Mouse (Mus musculus) liver, embryonic 13.5 days (tissue): ENCODE results near the gene Parp1. TPM values are rescaled to one million over a fixed set of nuclear protein-coding genes. Genes with fewer than 3 reads are reported as not detected.
"Not testable (repeated sequence)": the region's sequence is repeated elsewhere in the genome, so short reads cannot be mapped to it uniquely, and the experiment has no call there.

ENCODE experiments used
- ATAC-seq: fragments of 200-750 bp; cut with Nextera tagmentation; 2 replicates; pipeline ENCODE4 v1.8.0; 2017; ENCODE audit warnings: low read depth, mild to moderate bottlenecking, moderate number of reproducible peaks, moderate library complexity
- DNase-seq: peaks from one replicate; pipeline ENCODE4 v3.0.0; 2022
- H3K27ac ChIP-seq: fragments of 300-500 bp; sonication (generic); 2 replicates; pipeline ENCODE4 v1.5.1; 2015; ENCODE audit warnings: moderate library complexity, mild to moderate bottlenecking, inconsistent platforms
- H3K27me3 ChIP-seq: fragments of 300-500 bp; sonication (generic); 2 replicates; pipeline ENCODE4 v1.6.1; 2015; ENCODE audit warnings: mild to moderate bottlenecking, inconsistent platforms
- H3K36me3 ChIP-seq: fragments of 300-500 bp; sonication (generic); 2 replicates; pipeline ENCODE4 v1.6.1; 2015; ENCODE audit warnings: mild to moderate bottlenecking, inconsistent platforms
- H3K4me1 ChIP-seq: fragments of 300-500 bp; sonication (generic); replicated peaks from 2 replicates; pipeline ENCODE4 v1.6.1; 2015; ENCODE audit warnings: inconsistent platforms
- H3K4me2 ChIP-seq: fragments of 300-500 bp; sonication (generic); 2 replicates; pipeline ENCODE4 v1.6.1; 2015; ENCODE audit warnings: inconsistent platforms, mild to moderate bottlenecking, moderate library complexity
- H3K4me3 ChIP-seq: fragments of 300-500 bp; sonication (generic); replicated peaks from 2 replicates; pipeline ENCODE4 v1.5.1; 2015; ENCODE audit warnings: mild to moderate bottlenecking, inconsistent platforms
- H3K9ac ChIP-seq: fragments of 300-500 bp; sonication (generic); 2 replicates; pipeline ENCODE4 v1.6.1; 2015; ENCODE audit warnings: mild to moderate bottlenecking, inconsistent platforms
- H3K9me3 ChIP-seq: fragments of 300-500 bp; sonication (generic); replicated peaks from 2 replicates; pipeline ENCODE4 v1.6.1; 2016; ENCODE audit warnings: inconsistent platforms
- WGBS: fragments of 180-500 bp; shearing (Covaris S2); methylation state at CpG from one replicate; pipeline ENCODE4 v1.1.7; 2015; ENCODE audit not compliant: insufficient replicate concordance; 5-methylcytosine and 5-hydroxymethylcytosine counted together
- polyA plus RNA-seq: library from polyadenylated mRNA; unstranded; fragments of >200 nt; fragmentation: Nextera tagmentation; extraction: Ambion mirVana; gene quantifications from 2 replicates; pipeline ENCODE4 v1.2.1, GENCODE M21; 2015

Parp1 gene
- polyA plus RNA-seq, 1 experiment from 2014 or later, result 76.4 TPM

GRCm38 (mm10) chr1:180567761-180568160 is 963 bp upstream of the Parp1 start:
- 70% methylated on average over 4 of the region's 4 CpGs for WGBS
- Histone ChIP-seq H3K4me3 (no peak overlapping the region), H3K9ac (no peak overlapping the region), H3K4me2 (no peak overlapping the region), H3K4me1 (peaks cover 47% of the 10 kb centered on the region), H3K9me3 (no peaks in the 10 kb centered on the region), H3K36me3 (peaks cover 7% of the 10 kb centered on the region; the same call in 1 of the 2 replicates), H3K27me3 (no peaks in the 10 kb centered on the region), H3K27ac (no peak overlapping the region; the same call in 1 of the 2 replicates)
- no peak for ATAC-seq
- DNase-seq, result no peak

- no peak for DNase-seq
- no peak; the same call in 1 of the 2 replicates for ATAC-seq
- Histone ChIP-seq H3K9ac (peak overlapping the region; percentile 50), H3K4me3 (peak overlapping the region; percentile 85), H3K4me1 (peaks cover 51% of the 10 kb centered on the region), H3K36me3 (peaks cover 12% of the 10 kb centered on the region), H3K9me3 (no peaks in the 10 kb centered on the region), H3K27me3 (no peaks in the 10 kb centered on the region), H3K4me2 (peak overlapping the region; percentile 99), H3K27ac (0 out of 2 replicates have a peak overlapping the region, but pooled peaks have one; percentile 47)
- 38% methylated on average over 7 of the region's 7 CpGs for WGBS
Measured at GRCm38 (mm10) chr1:180568248-180568647, 476 bp upstream of the Parp1 start.

- DNase-seq (no peak), ATAC-seq (no peak)
- WGBS, result 0% methylated on average over 17 of the region's 17 CpGs
Measured at GRCm38 (mm10) chr1:180569453-180569852, 729 bp downstream of the Parp1 start.

GRCm38 (mm10) chr1:180570181-180570580 is 1.5 kb downstream of the Parp1 start:
- peak overlapping the region; percentile 99 for H3K4me2 ChIP-seq
- H3K4me1 ChIP-seq, result peaks cover 51% of the 10 kb centered on the region
- H3K9me3 ChIP-seq, result no peaks in the 10 kb centered on the region
- no peaks in the 10 kb centered on the region for H3K27me3 ChIP-seq
- peak overlapping the region; percentile 85 for H3K4me3 ChIP-seq
- peak overlapping the region; percentile 81 for H3K9ac ChIP-seq
- under 1% methylated on average over 5 of the region's 5 CpGs for WGBS
- ATAC-seq (peak; percentile 79), DNase-seq (peak; percentile 65)
- H3K36me3 ChIP-seq, result peaks cover 25% of the 10 kb centered on the region
- H3K27ac ChIP-seq, result peak overlapping the region; percentile 81

More at GRCm38 (mm10) chr1:180569453-180569852, 729 bp downstream of the Parp1 start:
- Histone ChIP-seq H3K4me2 (peak overlapping the region; percentile 99), H3K27ac (peak overlapping the region; percentile 81), H3K9me3 (no peaks in the 10 kb centered on the region), H3K27me3 (no peaks in the 10 kb centered on the region), H3K9ac (peak overlapping the region; percentile 81), H3K36me3 (peaks cover 24% of the 10 kb centered on the region), H3K4me3 (peak overlapping the region; percentile 85), H3K4me1 (peaks cover 51% of the 10 kb centered on the region)

GRCm38 (mm10) chr1:180571018-180571589 is 2.4 kb downstream of the Parp1 start:
- peak overlapping the region; percentile 99 for H3K4me2 ChIP-seq
- H3K27ac ChIP-seq, result peak overlapping the region; percentile 81
- DNase-seq, result no peak
- no peaks in the 10 kb centered on the region for H3K9me3 ChIP-seq
- peak overlapping the region; percentile 44 for H3K9ac ChIP-seq
- H3K36me3 ChIP-seq, result peaks cover 28% of the 10 kb centered on the region
- WGBS, result 74% methylated on average over 8 of the region's 8 CpGs
- peak overlapping the region; percentile 85 for H3K4me3 ChIP-seq
- no peak for ATAC-seq
- peaks cover 51% of the 10 kb centered on the region for H3K4me1 ChIP-seq
- H3K27me3 ChIP-seq, result no peaks in the 10 kb centered on the region

GRCm38 (mm10) chr1:180571721-180572120 is 3.0 kb downstream of the Parp1 start:
- not testable (repeated sequence) for DNase-seq, H3K27ac ChIP-seq, H3K27me3 ChIP-seq, ATAC-seq, H3K9me3 ChIP-seq
- H3K4me1 ChIP-seq, result peaks cover 51% of the 10 kb centered on the region
- peak overlapping the region; percentile 44; the same call in 1 of the 2 replicates for H3K9ac ChIP-seq
- peak overlapping the region; percentile 99 for H3K4me2 ChIP-seq
- 73% methylated on average over 6 of the region's 6 CpGs for WGBS
- peaks cover 34% of the 10 kb centered on the region for H3K36me3 ChIP-seq
- 0 out of 2 replicates have a peak overlapping the region, but pooled peaks have one; percentile 85 for H3K4me3 ChIP-seq

GRCm38 (mm10) chr1:180572154-180572553 is 3.4 kb downstream of the Parp1 start:
- ATAC-seq, result no peak
- WGBS, result 80% methylated on average over 9 of the region's 9 CpGs
- peaks cover 51% of the 10 kb centered on the region for H3K4me1 ChIP-seq

GRCm38 (mm10) chr1:180576524-180576923 is 7.8 kb downstream of the Parp1 start:
- H3K4me3 ChIP-seq, result no peak overlapping the region
- no peak overlapping the region for H3K4me2 ChIP-seq
- 71% methylated on average over 3 of the region's 3 CpGs for WGBS
- no peak overlapping the region for H3K27ac ChIP-seq
- H3K9ac ChIP-seq, result no peak overlapping the region
- no peaks in the 10 kb centered on the region for H3K27me3 ChIP-seq
- peaks cover 16% of the 10 kb centered on the region for H3K4me1 ChIP-seq
- DNase-seq (no peak), ATAC-seq (no peak)
- H3K9me3 ChIP-seq, result no peaks in the 10 kb centered on the region
- H3K36me3 ChIP-seq, result peaks cover 82% of the 10 kb centered on the region

More at GRCm38 (mm10) chr1:180572154-180572553, 3.4 kb downstream of the Parp1 start:
- Histone ChIP-seq H3K27ac (no peak overlapping the region), H3K4me3 (no peak overlapping the region), H3K4me2 (no peak overlapping the region), H3K9ac (no peak overlapping the region), H3K27me3 (no peaks in the 10 kb centered on the region), H3K9me3 (no peaks in the 10 kb centered on the region), H3K36me3 (peaks cover 38% of the 10 kb centered on the region)
- DNase-seq, result no peak

GRCm38 (mm10) chr1:180577837-180578236 is 9.1 kb downstream of the Parp1 start:
- Histone ChIP-seq H3K4me1 (peaks cover 3% of the 10 kb centered on the region; the same call in 1 of the 2 replicates), H3K4me3 (no peak overlapping the region), H3K9ac (no peak overlapping the region), H3K27ac (no peak overlapping the region), H3K9me3 (no peaks in the 10 kb centered on the region), H3K4me2 (no peak overlapping the region), H3K36me3 (peaks cover 88% of the 10 kb centered on the region), H3K27me3 (no peaks in the 10 kb centered on the region)
- ATAC-seq (no peak), DNase-seq (no peak)
- 69% methylated on average over 4 of the region's 4 CpGs for WGBS

GRCm38 (mm10) chr1:180587792-180588442 is 19.2 kb downstream of the Parp1 start:
- H3K9me3 ChIP-seq, result no peaks in the 10 kb centered on the region
- DNase-seq, result no peak
- no peak overlapping the region for H3K27ac ChIP-seq
- ATAC-seq, result no peak
- 71% methylated on average over 17 of the region's 17 CpGs for WGBS
- H3K4me2 ChIP-seq, result no peak overlapping the region
- H3K9ac ChIP-seq, result no peak overlapping the region
- no peak overlapping the region for H3K4me3 ChIP-seq
- H3K27me3 ChIP-seq, result no peaks in the 10 kb centered on the region
- H3K36me3 ChIP-seq, result peaks cover 99% of the 10 kb centered on the region
- no peaks in the 10 kb centered on the region for H3K4me1 ChIP-seq

GRCm38 (mm10) chr1:180600578-180600977 is 31.9 kb downstream of the Parp1 start:
- ATAC-seq (no peak), DNase-seq (no peak)
- H3K4me1 ChIP-seq, result no peaks in the 10 kb centered on the region; the same call in 1 of the 2 replicates
- WGBS, result 70% methylated on average over 6 of the region's 6 CpGs
- no peak overlapping the region for H3K27ac ChIP-seq
- no peaks in the 10 kb centered on the region for H3K9me3 ChIP-seq
- H3K9ac ChIP-seq, result no peak overlapping the region
- H3K36me3 ChIP-seq, result peaks cover 82% of the 10 kb centered on the region
- no peaks in the 10 kb centered on the region for H3K27me3 ChIP-seq
- no peak overlapping the region for H3K4me3 ChIP-seq
- H3K4me2 ChIP-seq, result no peak overlapping the region
